8 mouse cellular contexts compared by ENCODE assay signal in the genomic region with DNA sequence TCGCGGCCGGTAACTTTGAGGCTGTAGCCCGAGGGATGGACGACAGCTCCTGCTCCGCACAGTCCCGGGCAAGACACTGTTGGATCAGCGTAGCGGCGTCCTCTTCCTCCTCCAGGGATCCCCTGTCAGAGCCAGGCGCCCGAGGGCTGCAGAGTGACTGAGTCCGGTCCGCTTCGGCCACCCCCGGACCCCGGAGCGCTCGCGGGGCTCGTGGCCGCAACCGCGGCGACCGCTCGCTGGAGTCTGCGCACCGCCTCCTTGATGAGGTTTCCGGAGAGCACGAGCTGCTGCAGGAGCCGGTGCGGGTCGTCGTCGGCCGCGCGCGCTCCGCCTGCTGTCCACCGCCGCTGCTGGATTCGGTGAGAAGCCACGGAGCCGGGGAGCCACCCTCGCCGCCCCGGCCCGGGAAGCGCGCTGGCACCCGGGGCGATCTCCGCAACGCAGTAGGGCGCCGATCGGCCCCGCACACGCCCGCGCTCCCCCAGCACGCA. TPM values are rescaled to one million over a fixed set of nuclear protein-coding genes. Genes with fewer than 3 reads are reported as not detected.
DNase-seq lines count a peak whose midpoint lies in the region; ATAC-seq lines count a peak whose summit lies in the region.

No protein-coding gene starts in this region.

- no peaks in the 10 kb centered on the region for H3K9me3 ChIP-seq in liver, embryonic 12.5 days (replicated peaks)

- no peaks in the 10 kb centered on the region for H3K27me3 ChIP-seq in liver, embryonic 12.5 days (replicated peaks)

- H3K4me2 ChIP-seq in liver, embryonic 12.5 days: peak overlapping the region; percentile 100

- H3K4me1 ChIP-seq in liver, embryonic 12.5 days: peaks cover 60% of the 10 kb centered on the region

- no peaks in the 10 kb centered on the region for H3K36me3 ChIP-seq in liver, embryonic 12.5 days

- DNase-seq in right cerebral cortex, adult 18-20 months: peak; percentile 45
- no peak for DNase-seq in right cerebral cortex, postnatal 36 days (ENCODE audit: low spot score in 2 of 2)
- peak; percentile 68 for DNase-seq in embryo, embryonic 9.5 days (ENCODE audit: extremely low spot score)
- peak; percentile 28 for DNase-seq in heart, adult 8-10 months (ENCODE audit: low spot score)
- peak; percentile 53 for DNase-seq in kidney, adult 18-20 months
- peak; percentile 16 to 23 for DNase-seq in natural killer cell, adult 2 months (ENCODE audit: low spot score in 2 of 2)
- DNase-seq in testis, postnatal 14 days (ENCODE audit: low spot score): peak; percentile 38

- 1% methylated on average over 64 of the region's 64 CpGs for WGBS in liver, embryonic 12.5 days (ENCODE audit: insufficient replicate concordance)

- peak overlapping the region; percentile 88 for H3K27ac ChIP-seq in liver, embryonic 12.5 days

- peak; percentile 30; the same call in 1 of the 2 replicates for ATAC-seq in liver, embryonic 12.5 days

- H3K9ac ChIP-seq in liver, embryonic 12.5 days: peak overlapping the region; percentile 90

- H3K4me3 ChIP-seq in liver, embryonic 12.5 days: peak overlapping the region; percentile 94

RNA-seq across cellular contexts. Expression of gene Frat2, which starts 0.8 kb away (rescaled TPM):
- 1 to 10 TPM; 2.2 to 4.6 (median 2.5) TPM for total RNA-seq in heart, adult 8-10 months (2022)
- 12.0 and 14.0 TPM in 2 replicates for polyA plus RNA-seq in liver, embryonic 12.5 days (2016; fragmentation: Nextera tagmentation; extraction: Ambion mirVana)

RNA-seq across cellular contexts. Expression of gene Frat1, which starts 17.4 kb away (rescaled TPM):
- 1 to 10 TPM; 1.9 to 4.5 (median 3.4) TPM for total RNA-seq in heart, adult 8-10 months (2022)
- polyA plus RNA-seq in liver, embryonic 12.5 days (2016; fragmentation: Nextera tagmentation; extraction: Ambion mirVana): 16.5 and 17.2 TPM in 2 replicates

RNA-seq across cellular contexts. Expression of gene Arhgap19, which starts 45.3 kb away (rescaled TPM):
- total RNA-seq in heart, adult 8-10 months (2022): 1 to 10 TPM; 1.6 to 2.6 (median 2.0) TPM
- 37.6 and 40.7 TPM in 2 replicates for polyA plus RNA-seq in liver, embryonic 12.5 days (2016; fragmentation: Nextera tagmentation; extraction: Ambion mirVana)

RNA-seq across cellular contexts. Expression of gene Rrp12, which starts 48.8 kb away (rescaled TPM):
- total RNA-seq in heart, adult 8-10 months (2022): 10 to 100 TPM; 16.4 to 18.7 (median 18.5) TPM
- polyA plus RNA-seq in liver, embryonic 12.5 days (2016; fragmentation: Nextera tagmentation; extraction: Ambion mirVana): 25.0 and 26.7 TPM in 2 replicates

Comparison
In these comparisons a context has a peak if more than half of its experiments do, and no peak if none do; other contexts are left out.
1. DNase-seq: peak in right cerebral cortex, adult 18-20 months (single experiment), embryo, embryonic 9.5 days (single experiment), heart, adult 8-10 months (single experiment), kidney, adult 18-20 months (single experiment), natural killer cell, adult 2 months (2 of 2) and testis, postnatal 14 days (single experiment); none in right cerebral cortex, postnatal 36 days (0 of 2).